Mouse (Mus musculus): ENCODE data around the gene Fbln1.

Gene Fbln1

DNA sequence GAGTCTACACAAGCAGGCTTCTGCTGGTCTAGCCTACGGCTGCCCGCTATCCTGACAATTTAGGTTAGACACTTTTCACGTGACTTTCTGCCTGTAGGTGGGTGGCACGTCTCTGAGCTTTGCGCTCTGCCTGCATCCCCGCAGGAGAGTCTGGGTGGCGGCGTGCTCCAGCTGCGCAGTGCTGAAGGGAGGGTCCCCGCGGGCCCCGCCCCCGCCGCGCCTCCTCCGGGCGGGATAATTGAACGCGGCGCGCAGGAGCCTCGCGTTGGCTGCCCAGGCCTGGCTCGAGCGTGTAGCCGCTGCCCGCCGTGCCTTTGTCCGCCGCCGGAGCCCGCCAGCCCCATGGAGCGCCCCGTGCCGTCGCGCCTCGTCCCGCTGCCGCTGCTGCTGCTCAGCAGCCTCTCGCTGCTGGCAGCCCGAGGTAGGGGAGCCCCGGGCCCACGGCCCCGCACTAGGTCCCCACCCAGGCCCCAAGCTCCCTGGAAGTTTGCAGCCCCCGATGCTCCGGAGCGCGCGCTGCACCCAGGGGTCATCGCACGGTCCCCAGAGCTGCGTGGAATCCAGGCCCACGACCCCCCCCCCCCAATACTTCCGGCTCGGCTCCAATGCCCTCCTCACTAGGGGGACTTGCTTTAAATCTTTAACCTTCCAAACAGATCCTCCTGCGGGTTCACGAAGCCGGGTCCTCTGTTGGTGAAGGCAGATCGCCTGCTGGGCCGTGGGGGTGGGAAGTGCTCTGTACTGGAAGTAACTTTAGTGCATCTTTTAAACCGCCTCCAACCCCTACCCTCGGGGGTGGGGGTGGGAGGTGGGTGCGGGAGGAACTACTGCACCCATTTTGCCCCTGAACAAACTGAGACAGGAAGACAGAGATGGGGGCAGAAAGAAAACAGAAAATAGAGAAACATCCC lies at the start of gene Fbln1:
Gene Fbln1, plus strand, starts transcription at position 158 of the 911 bp plus-strand sequence.
- 4% methylated on average over 58 of the region's 64 CpGs for WGBS

DNA sequence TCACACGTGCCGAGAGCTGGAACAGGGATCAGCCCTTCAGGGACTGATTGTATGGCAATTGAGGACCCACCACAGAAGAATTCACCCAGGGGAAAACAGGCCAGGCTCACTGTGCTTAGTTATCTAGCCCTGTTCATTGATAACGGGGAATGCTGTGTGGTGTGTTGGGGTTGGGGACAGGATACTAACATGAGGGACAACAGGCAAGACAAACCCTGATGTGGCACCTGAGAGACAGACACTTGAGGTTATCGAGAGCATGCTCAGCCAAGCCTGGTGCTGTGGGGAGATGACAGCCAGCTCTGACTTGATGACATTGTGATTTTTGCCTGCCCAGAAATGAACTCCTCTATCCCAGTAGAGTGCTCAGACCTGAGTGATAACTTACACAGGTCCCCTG lies 49.6 kb upstream of the Fbln1 start:
- 79% methylated on average over 4 of the region's 4 CpGs for WGBS

- 75% methylated on average over 21 of the region's 21 CpGs for WGBS
Observed at GRCm38 (mm10) chr15:85162693-85163663, 42.8 kb upstream of the Fbln1 start.

GRCm38 (mm10) chr15:85166433-85166933 lies 39.3 kb upstream of the Fbln1 start:
- WGBS: 58% methylated on average over 11 of the region's 11 CpGs

DNA sequence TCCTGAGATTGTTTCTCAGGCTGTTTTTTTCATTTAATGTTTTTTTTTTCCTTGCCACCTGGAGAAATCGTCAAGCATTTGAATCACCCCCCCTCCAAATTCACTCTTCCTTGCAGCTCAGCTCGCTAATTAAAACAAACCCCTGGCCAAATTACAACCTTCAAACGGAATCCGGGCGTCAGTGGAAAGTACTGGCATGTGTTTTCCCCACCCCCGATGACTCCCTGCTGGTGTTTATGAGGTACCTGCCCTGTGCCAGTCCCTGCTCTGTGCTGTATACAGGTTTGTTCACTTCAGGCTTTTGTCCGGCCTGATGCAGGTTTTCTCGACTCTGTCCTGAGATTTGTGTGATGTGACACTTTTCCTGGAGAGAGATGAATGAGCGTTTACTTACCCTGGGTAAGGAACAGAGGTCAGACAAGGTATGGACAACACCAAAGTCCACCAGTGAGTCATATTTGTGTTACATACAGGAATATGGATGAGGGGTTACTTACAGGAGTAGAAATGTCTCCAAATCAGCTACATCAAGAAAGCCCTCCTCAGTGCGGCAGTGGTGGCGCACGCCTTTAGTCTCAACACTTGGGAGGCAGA lies 38.6 kb upstream of the Fbln1 start:
- WGBS: 69% methylated on average over 12 of the region's 12 CpGs

GRCm38 (mm10) chr15:85172054-85172453 lies 33.7 kb upstream of the Fbln1 start:
- WGBS: 88% methylated on average over 2 of the region's 2 CpGs

DNA sequence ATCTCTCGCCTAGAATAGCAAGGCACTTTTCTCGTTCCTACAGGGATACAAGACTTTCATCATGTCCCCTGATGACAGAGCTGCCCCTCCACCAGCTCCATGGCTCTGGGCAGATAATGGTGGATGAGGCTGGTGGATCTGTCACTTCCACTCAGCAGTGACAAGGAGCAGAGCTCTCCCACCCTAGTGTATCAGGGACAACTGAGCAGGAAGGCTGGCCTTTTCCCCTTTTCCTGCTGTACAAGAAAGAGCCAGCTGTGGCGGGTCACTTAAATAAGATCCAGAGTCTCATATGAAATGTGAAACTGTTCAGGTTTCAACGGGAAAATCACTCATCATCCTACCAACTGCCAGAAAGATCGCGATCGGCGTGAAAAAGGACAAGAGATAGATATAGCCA lies 32.3 kb upstream of the Fbln1 start:
- 80% methylated on average over 8 of the region's 8 CpGs for WGBS

GRCm38 (mm10) chr15:85174060-85174459 lies 31.7 kb upstream of the Fbln1 start:
- 80% methylated on average over 10 of the region's 10 CpGs for WGBS

DNA sequence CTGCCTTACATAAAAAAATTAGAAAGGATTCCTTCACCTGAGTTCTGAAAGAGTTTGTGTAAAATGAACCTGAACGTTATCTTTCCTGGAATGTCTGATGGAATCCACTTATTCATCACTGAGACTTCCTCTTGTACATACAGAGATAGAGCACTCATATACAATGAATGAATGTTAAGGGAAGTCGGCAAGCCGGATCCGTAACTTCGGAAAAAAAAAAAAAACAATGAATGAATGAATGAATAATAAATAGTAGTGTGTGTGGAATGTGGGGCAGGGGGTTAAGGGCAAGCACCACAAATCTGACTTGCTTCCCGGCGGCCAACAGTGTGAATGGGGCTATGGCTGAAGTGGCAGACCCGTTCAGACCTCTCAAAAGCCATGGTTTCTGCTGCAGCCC lies 28.2 kb upstream of the Fbln1 start:
- 89% methylated on average over 8 of the region's 8 CpGs for WGBS

- 82% methylated on average over 6 of the region's 6 CpGs for WGBS
Observed at GRCm38 (mm10) chr15:85178172-85178571, 27.6 kb upstream of the Fbln1 start.

GRCm38 (mm10) chr15:85179528-85180180 lies 26.1 kb upstream of the Fbln1 start:
- WGBS: 51% methylated on average over 7 of the region's 7 CpGs

- WGBS: 86% methylated on average over 4 of the region's 4 CpGs
Observed at GRCm38 (mm10) chr15:85182063-85182462, 23.7 kb upstream of the Fbln1 start.

DNA sequence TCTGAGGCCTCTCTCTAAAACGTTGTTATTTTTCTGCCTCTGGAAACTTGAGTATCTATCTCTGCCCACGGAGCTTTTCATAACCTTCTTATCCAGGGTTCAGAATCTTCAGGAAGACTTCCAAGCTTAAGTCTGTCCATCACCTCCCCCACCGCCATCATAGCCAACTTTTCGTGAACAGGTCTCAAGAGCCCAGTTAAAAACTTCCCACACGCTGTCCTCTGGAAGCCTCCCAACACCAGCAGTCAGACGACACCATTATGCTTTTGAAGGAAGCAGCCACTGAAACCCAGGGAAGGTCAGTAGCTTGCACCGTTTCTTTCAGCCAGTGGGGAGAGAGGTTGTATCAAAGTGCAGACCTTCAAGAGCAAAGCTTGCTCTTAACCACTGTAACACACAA lies 18.8 kb upstream of the Fbln1 start:
- WGBS: 57% methylated on average over 7 of the region's 7 CpGs

GRCm38 (mm10) chr15:85188167-85188778 lies 17.5 kb upstream of the Fbln1 start:
- 70% methylated on average over 8 of the region's 8 CpGs for WGBS

DNA sequence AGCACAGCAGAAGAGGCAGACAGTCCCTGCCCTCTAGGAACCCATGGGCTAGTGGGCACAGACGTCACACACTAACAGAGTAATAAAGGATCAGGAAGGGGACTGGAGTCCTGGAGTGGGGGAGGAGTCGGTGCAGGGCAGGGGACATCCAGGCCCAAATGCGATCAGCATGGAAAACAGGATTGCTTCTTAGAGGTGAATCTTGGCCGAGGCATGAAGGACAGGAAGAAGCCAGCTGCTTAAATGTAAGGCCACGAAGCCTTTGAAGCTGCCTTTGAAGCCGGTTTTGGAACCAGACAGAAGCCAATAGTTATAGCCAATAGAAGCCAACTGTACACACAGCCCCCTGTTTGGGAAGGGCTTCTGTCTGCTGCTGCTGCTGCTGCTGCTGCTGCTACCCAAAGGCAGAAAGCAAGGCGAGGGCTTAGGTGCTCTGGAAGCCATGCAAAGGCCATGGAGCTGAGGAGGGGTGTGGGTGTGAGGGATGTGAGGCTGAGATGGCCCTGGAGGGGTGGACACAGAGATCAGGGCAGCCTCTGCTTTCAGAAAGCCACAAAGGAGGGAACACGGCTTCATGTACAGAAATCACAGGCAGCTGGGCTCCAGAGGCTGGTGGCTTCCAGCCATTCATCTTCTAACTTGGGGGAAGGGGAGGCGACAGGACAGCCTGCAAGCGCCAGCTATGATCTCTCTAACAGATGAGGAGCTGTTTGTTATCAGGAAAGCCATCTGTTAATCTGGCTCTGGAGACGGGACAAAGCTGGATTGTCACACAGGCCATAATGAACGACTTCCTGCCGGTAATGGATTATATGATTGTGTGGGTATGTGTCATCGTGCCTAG lies 5.1 kb upstream of the Fbln1 start:
- WGBS: 48% methylated on average over 14 of the region's 14 CpGs

- WGBS: 93% methylated on average over 9 of the region's 9 CpGs
Observed at GRCm38 (mm10) chr15:85202199-85202598, 3.5 kb upstream of the Fbln1 start.

DNA sequence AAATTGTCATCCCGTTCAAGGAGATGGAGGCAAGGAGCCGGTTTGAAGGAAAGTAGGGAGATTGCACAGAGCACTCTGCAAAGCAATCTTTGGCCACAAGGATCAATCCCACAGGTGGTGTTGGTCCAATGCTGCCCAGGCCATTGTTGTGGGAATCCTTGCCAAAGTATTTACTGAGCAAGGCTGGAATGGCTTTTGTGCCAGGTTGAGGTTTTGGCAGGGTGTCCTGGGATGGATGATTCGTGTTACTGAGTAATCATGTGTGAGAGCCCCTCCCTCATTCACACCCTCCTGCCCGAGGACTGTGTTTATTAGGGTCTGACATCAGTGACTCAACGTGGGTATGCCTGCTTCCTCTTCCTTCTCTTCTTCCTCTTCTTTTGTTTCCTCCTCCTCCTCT lies 3.0 kb upstream of the Fbln1 start:
- WGBS: 69% methylated on average over 5 of the region's 5 CpGs

- WGBS: 75% methylated on average over 8 of the region's 8 CpGs
Observed at GRCm38 (mm10) chr15:85204383-85204782, 1.4 kb upstream of the Fbln1 start.

DNA sequence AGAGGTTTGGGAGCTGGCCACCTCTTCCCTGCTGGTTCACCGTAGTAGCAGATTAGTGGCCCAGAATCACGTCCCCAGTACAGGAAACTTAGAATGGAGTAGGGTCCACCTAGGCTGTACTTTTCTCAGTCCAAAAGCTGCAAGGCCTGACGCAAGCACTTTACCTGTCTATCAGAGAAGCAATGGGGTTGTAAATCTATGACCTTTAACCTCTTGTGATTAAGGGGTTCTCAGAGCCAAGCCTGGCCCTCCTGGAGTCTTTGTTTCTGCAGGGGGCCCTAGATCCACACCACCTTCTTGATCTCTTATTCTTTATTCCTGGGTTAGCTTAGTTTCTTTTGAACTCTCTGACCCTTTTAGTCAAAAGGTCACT lies 940 bp downstream of the Fbln1 start:
- 61% methylated on average over 3 of the region's 3 CpGs for WGBS

DNA sequence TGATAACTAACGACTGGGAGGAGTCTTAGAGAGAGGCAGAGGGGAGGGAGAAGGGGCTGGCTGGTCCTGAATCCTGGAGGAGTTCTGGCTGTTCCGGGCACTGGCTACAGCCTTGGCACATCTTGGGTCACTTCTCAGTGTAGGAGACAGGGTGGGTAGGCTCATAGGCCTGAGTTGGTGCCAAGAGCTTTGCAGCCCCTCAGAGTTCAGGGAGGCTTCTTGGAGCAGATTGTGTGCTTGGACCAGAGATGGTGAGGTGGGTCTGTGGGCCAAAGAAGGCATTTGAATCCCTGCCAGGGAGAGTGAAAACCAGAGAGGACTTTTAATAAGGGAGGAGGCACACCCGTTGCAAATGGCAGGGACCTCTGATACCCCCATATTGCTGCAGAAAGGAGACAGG lies 1.3 kb downstream of the Fbln1 start:
- WGBS: 62% methylated on average over 3 of the region's 3 CpGs

All from cerebral cortex, adult 2 months (tissue).